Mouse (Mus musculus) heart, adult 2 months (tissue): ENCODE data around the gene Acsf3.

Experiments used
- CTCF ChIP-seq: fragments of 200-600 bp; IDR thresholded peaks from 2 replicates; pipeline ENCODE4 v1.8.1; 2022; ENCODE audit warnings: antibody characterized with exemption, mild to moderate bottlenecking, moderate library complexity
- EP300 ChIP-seq: fragments of 200-500 bp; IDR thresholded peaks from 2 replicates; pipeline ENCODE4 v1.6.1; 2011; ENCODE audit warnings: low read depth, low read length, control low read depth; ENCODE audit not compliant: insufficient read depth
- POLR2A ChIP-seq: fragments of 200-500 bp; IDR thresholded peaks from 2 replicates; pipeline ENCODE4 v1.6.1; 2011; ENCODE audit warnings: mild to moderate bottlenecking, low read depth, low read length, control low read depth; ENCODE audit not compliant: insufficient read depth

DNA sequence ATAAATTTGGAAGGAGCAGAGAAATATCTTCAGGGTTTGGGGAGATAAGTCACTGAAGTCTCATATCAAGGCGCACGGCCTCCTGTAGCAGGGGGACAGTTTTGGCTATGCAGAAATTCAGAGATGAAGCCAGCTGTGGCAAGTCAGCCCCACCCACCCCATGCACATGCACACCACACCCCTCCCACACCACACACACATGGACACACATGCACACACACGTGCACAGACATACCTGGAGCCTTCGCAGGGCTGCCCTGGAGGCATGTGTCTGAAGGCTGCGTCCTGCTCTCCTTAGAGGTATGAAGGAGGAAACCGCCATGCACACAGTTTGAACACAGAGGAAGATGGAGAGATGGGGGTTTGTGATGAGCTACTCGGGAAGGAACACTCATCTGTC, 15.2 kb upstream of the Acsf3 start:
- no peak for TF ChIP-seq CTCF
- no peak for TF ChIP-seq POLR2A
- TF ChIP-seq EP300, result no peak
